Mouse (Mus musculus) midbrain, postnatal 0 days (tissue): Measurements from ENCODE around the gene Fxyd5. TPM values are rescaled to one million over a fixed set of nuclear protein-coding genes. Genes with fewer than 3 reads are reported as not detected.

Experiments used
- ATAC-seq: fragments of 200-750 bp; cut with Nextera tagmentation; 2 replicates; pipeline ENCODE4 v1.8.0; 2017; ENCODE audit warnings: moderate number of reproducible peaks, mild to moderate bottlenecking, moderate TSS enrichment, moderate library complexity; ENCODE audit not compliant: low FRiP score
- DNase-seq: peaks from one replicate; pipeline ENCODE4 v3.0.0-alpha.2; 2015; ENCODE audit warnings: low spot score
- H3K27ac ChIP-seq: fragments of 300-500 bp; sonication (generic); 2 replicates; pipeline ENCODE4 v1.5.1; 2014; ENCODE audit warnings: low read depth, mild to moderate bottlenecking, low read length, mixed read lengths
- H3K27me3 ChIP-seq: fragments of 300-500 bp; sonication (generic); 2 replicates; pipeline ENCODE4 v1.6.1; 2014; ENCODE audit warnings: low read length, control low read depth, mixed read lengths; ENCODE audit not compliant: insufficient read depth
- H3K36me3 ChIP-seq: fragments of 300-500 bp; sonication (generic); 2 replicates; pipeline ENCODE4 v1.6.1; 2014; ENCODE audit warnings: low read length, control low read depth, mixed read lengths; ENCODE audit not compliant: insufficient read depth
- H3K4me1 ChIP-seq: fragments of 300-500 bp; sonication (generic); 2 replicates; pipeline ENCODE4 v1.6.1; 2014; ENCODE audit warnings: mild to moderate bottlenecking, control low read depth, antibody characterized with exemption, low read length, mixed read lengths; ENCODE audit not compliant: insufficient read depth
- H3K4me2 ChIP-seq: fragments of 300-500 bp; sonication (generic); 2 replicates; pipeline ENCODE4 v1.6.1; 2014; ENCODE audit warnings: low read depth, mild to moderate bottlenecking, low read length, mixed read lengths; ENCODE audit not compliant: poor library complexity, severe bottlenecking
- H3K4me3 ChIP-seq: fragments of 300-500 bp; sonication (generic); 2 replicates; pipeline ENCODE4 v1.5.1; 2014; ENCODE audit warnings: low read depth, mild to moderate bottlenecking, low read length, moderate library complexity
- H3K9ac ChIP-seq: fragments of 300-500 bp; sonication (generic); replicated peaks from 2 replicates; pipeline ENCODE4 v1.6.1; 2014; ENCODE audit warnings: mild to moderate bottlenecking, low read length, moderate library complexity, mixed read lengths; ENCODE audit not compliant: poor library complexity, severe bottlenecking
- H3K9me3 ChIP-seq: fragments of 300-500 bp; sonication (generic); 2 replicates; pipeline ENCODE4 v1.6.1; 2016; ENCODE audit warnings: low read length, control low read depth
- CTCF ChIP-seq: IDR thresholded peaks from 2 replicates; pipeline ENCODE4 v1.5.1; 2016; ENCODE audit warnings: antibody characterized with exemption, mild to moderate bottlenecking
- WGBS: fragments of 180-500 bp; shearing (Covaris S2); extraction: QIAGEN DNeasy Blood & Tissue Kit; methylation state at CpG from one replicate; pipeline ENCODE4 v1.1.7; 2014; 5-methylcytosine and 5-hydroxymethylcytosine counted together
- polyA plus RNA-seq: library from polyadenylated mRNA; unstranded; fragments of >200 nt; fragmentation: Nextera tagmentation; extraction: Ambion mirVana; gene quantifications from 2 replicates; pipeline ENCODE4 v1.2.1, GENCODE M21; 2015
- total RNA-seq: library from RNA; depleted of rRNA; stranded (reverse); fragments of >200 nt; gene quantifications from 2 replicates; pipeline ENCODE4 v1.2.3, GENCODE M21; 2014

Gene Fxyd5
- total and polyA plus RNA-seq, 2 experiments from 2014 or later, result 31.9 to 48.0 TPM

- Histone ChIP-seq H3K9ac (no peak overlapping the region), H3K4me1 (peaks cover 9% of the 10 kb centered on the region; the same call in 1 of the 2 replicates), H3K36me3 (no peaks in the 10 kb centered on the region), H3K27ac (no peak overlapping the region), H3K4me3 (peak overlapping the region; percentile 44), H3K4me2 (peak overlapping the region; percentile 69), H3K27me3 (peaks cover 14% of the 10 kb centered on the region), H3K9me3 (no peaks in the 10 kb centered on the region)
- no peak for TF ChIP-seq CTCF
- ATAC-seq (no peak), DNase-seq (no peak)
- 4% methylated on average over 22 of the region's 22 CpGs for WGBS
Measured at GRCm38 (mm10) chr7:31052251-31052635, 10.0 kb upstream of the Fxyd5 start.

DNA sequence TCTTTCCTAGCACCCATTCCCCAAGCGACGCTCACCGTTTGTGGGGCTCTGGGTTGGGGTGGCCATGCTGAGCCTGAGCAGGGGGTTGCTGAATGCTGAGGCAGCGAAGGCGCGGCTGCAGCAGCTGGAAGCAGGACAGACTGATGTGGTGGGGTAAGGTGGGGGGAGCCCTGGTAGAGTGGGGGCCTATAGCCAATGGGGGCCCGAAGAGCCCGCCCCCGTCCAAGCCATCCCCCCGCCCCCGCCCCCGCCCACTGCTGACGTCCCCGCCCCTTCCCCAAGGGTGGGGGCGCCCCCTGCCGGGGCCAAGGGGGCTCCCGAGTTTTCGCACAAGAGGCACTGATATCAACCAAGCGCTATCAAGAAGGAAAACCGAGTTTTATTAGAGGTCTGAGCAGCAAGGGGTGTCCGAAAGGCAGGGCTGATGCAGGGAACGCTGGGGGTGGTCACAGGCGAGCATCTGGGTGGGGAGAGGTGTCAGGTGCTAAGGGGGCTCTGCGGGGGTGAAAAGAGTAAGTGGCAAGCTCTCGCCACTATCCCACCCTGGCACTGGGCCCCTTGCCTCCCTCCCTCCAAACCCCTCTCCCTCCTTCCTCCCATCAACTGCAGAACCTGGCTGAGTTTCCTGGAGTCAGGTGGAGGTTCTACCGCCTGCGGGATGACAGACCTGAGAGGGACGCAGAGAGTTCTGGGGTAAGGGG lies 9.2 kb upstream of the Fxyd5 start, which contains the start of gene Fxyd7:
TSS of gene Fxyd7 (minus strand) at position 147 of the 701 bp plus-strand sequence.
- peaks cover 9% of the 10 kb centered on the region; the same call in 1 of the 2 replicates for H3K4me1 ChIP-seq
- peaks cover 14% of the 10 kb centered on the region for H3K27me3 ChIP-seq
- peak within 1 kb of the TSS; percentile 27 for H3K27ac ChIP-seq
- no peaks in the 10 kb centered on the region for H3K36me3 ChIP-seq
- H3K4me3 ChIP-seq, result peak within 1 kb of the TSS; percentile 44
- peak; percentile 30 for TF ChIP-seq CTCF
- peak within 1 kb of the TSS; percentile 67 for H3K9ac ChIP-seq
- WGBS, result 3% methylated on average over 25 of the region's 28 CpGs
- ATAC-seq (peak; percentile 28; the same call in 1 of the 2 replicates), DNase-seq (peak; percentile 44)
- H3K9me3 ChIP-seq, result no peaks in the 10 kb centered on the region
- H3K4me2 ChIP-seq, result peak within 1 kb of the TSS; percentile 69

DNA sequence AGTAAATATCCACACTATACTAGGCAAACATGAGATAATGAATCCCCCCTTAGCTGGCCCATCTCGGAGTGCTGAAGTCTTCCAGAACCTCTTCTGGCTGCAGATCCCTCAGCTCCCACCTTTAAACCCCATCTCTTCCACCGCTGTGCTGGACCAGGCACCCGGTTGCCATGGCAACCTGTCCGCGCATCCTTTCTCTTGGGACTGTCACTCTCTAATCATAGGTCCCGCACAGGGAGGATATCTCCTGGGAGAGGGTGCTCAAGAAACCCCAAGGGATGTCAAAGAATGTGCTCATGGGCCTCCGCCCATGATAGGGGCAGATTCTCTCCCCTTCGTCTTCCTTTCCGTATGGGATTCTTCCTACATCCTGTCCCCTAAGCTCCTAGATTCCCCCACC lies 8.6 kb upstream of the Fxyd5 start:
- DNase-seq (peak; percentile 60), ATAC-seq (no peak)
- H3K4me1 ChIP-seq, result peaks cover 9% of the 10 kb centered on the region; the same call in 1 of the 2 replicates
- H3K4me3 ChIP-seq, result peak overlapping the region; percentile 44
- no peaks in the 10 kb centered on the region for H3K36me3 ChIP-seq
- TF ChIP-seq CTCF, result no peak
- H3K9ac ChIP-seq, result peak overlapping the region; percentile 67
- peak overlapping the region; percentile 69 for H3K4me2 ChIP-seq
- H3K9me3 ChIP-seq, result no peaks in the 10 kb centered on the region
- peak overlapping the region; percentile 27 for H3K27ac ChIP-seq
- H3K27me3 ChIP-seq, result peaks cover 14% of the 10 kb centered on the region
- WGBS, result 2% methylated on average over 9 of the region's 9 CpGs

DNA sequence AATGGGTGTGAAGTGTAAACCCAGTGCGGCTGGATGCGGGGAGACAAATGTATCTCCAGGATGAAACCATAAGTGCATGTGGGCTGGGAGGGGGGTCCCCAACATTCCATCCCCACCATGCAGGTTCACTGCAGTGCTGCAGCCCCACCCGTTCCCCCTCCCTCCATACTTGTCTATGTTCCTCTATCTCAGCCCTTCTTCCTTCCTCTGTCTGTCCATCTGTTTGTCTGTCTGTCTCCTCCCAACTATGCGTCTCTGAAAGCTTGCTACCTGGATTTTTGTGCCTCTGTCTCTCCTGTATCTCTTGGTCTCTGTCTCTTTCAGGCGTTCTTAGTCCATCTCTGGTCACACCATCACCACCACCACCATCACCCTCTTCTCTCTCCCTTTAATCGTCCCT lies 8.2 kb upstream of the Fxyd5 start:
- under 1% methylated on average over 6 of the region's 6 CpGs for WGBS
- no peaks in the 10 kb centered on the region for H3K9me3 ChIP-seq
- H3K4me3 ChIP-seq, result peak overlapping the region; percentile 44
- no peak for TF ChIP-seq CTCF
- H3K36me3 ChIP-seq, result no peaks in the 10 kb centered on the region
- DNase-seq (no peak), ATAC-seq (no peak; the same call in 1 of the 2 replicates)
- peak overlapping the region; percentile 69 for H3K4me2 ChIP-seq
- peaks cover 9% of the 10 kb centered on the region; the same call in 1 of the 2 replicates for H3K4me1 ChIP-seq
- peaks cover 14% of the 10 kb centered on the region for H3K27me3 ChIP-seq
- peak overlapping the region; percentile 67 for H3K9ac ChIP-seq
- H3K27ac ChIP-seq, result peak overlapping the region; percentile 27

DNA sequence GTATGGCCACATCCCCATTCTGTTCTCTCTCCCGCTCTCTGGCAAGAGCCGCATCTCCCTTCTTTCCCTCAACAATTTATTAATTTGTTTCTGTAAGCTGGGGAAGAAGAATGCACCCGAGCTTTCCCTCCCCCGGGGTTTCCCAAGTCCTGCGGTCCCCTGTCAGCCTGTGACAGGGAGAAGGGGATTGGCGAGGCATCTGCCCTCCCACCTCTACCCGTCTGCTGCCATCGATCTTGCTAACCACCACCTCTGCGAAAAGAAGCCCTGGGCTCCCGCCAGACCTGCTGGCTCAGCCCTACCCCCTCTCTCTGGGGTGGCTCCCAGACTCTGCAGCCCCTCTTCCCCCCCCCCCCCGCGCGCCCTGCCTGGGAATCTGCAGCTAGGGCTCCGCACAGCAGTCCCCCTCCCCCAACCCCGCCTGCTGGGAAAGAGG lies 7.6 kb upstream of the Fxyd5 start:
- H3K4me1 ChIP-seq, result peaks cover 9% of the 10 kb centered on the region; the same call in 1 of the 2 replicates
- H3K36me3 ChIP-seq, result no peaks in the 10 kb centered on the region
- H3K4me2 ChIP-seq, result peak overlapping the region; percentile 69
- H3K9ac ChIP-seq, result peak overlapping the region; percentile 67
- DNase-seq, result peak; percentile 58
- peak overlapping the region; percentile 44 for H3K4me3 ChIP-seq
- H3K27ac ChIP-seq, result peak overlapping the region; percentile 27; the same call in 1 of the 2 replicates
- H3K9me3 ChIP-seq, result no peaks in the 10 kb centered on the region
- no peak for TF ChIP-seq CTCF
- WGBS, result under 1% methylated on average over 12 of the region's 15 CpGs
- peaks cover 14% of the 10 kb centered on the region for H3K27me3 ChIP-seq
- ATAC-seq, result peak; percentile 48; the same call in 1 of the 2 replicates
